Mouse (Mus musculus): Measurements from ENCODE around the gene Scrn2.

- TF ChIP-seq CTCF (IDR thresholded peaks at IDR 0.05; ENCODE audit: control insufficient read depth, insufficient read depth, insufficient read length) (no peak), USF1 (IDR thresholded peaks at IDR 0.05; ENCODE audit: low read depth) (no peak), MYOD1 (IDR thresholded peaks at IDR 0.05; ENCODE audit: control insufficient read depth, insufficient read length, low read depth) (no peak), FOSL1 (IDR thresholded peaks at IDR 0.05; ENCODE audit: insufficient read depth, low read length, poor library complexity, severe bottlenecking) (no peak), MAX (IDR thresholded peaks at IDR 0.05) (no peak)
Measured at GRCm38 (mm10) chr11:97052219-97052646, 22.5 kb downstream of the Scrn2 start.

Measured in C2C12 (cell line).